ENCODE assay signal across 9 mouse cellular contexts in the genomic region with DNA sequence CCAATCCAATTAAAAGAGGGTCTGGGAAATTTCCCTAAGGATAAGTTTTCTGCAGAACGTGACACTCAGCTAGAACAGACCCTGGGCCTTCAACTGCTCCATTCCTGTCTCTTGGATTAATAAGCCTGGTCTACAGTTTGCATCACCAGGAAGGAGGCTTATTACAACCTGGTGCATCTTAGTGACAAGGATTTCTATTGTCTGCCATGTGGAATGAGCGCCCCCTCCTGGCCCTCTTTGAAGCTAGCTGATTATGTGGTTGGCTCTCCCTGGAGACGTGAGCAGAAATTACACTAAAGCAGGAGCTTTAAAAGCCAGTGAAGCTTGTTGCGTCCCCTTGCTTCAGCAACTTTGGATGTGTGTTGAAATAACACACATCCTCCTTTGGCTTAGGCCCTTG. TPM values are rescaled to one million over a fixed set of nuclear protein-coding genes. Genes with fewer than 3 reads are reported as not detected.
DNase-seq lines count a peak whose midpoint lies in the region; ATAC-seq and TF ChIP-seq lines count a peak whose summit lies in the region.
"Had no signal": no experiment of that assay in that cellular context is flagged by ENCODE, and none has a peak within 500 bp of the region (broad histone marks: within the 10 kb centered on the region; RNA-seq: fewer than 3 reads in every experiment).

No protein-coding gene starts in this region.

- no peak overlapping the region for H3K4me2 ChIP-seq in forebrain, embryonic 13.5 days
- no peak overlapping the region for H3K4me2 ChIP-seq in hindbrain, postnatal 0 days (ENCODE audit: low read depth, low read length)
- no peak overlapping the region for H3K4me2 ChIP-seq in neural tube, embryonic 14.5 days (ENCODE audit: low read depth, low read length)
- H3K4me2 ChIP-seq: neural tube, embryonic 12.5 days had no signal

- no peak for TF ChIP-seq POLR2A in heart, adult 2 months (IDR thresholded peaks at IDR 0.05; ENCODE audit: insufficient read depth, low read depth, low read length)
- no peak for TF ChIP-seq POLR2A in bone marrow, adult 2 months (IDR thresholded peaks at IDR 0.05; ENCODE audit: borderline replicate concordance, control insufficient read depth, low read depth, low read length)

- 0 out of 2 replicates have a peak, but pooled peaks have one; percentile 27 for ATAC-seq in forebrain, embryonic 13.5 days
- peak; percentile 77 for ATAC-seq in hindbrain, postnatal 0 days
- ATAC-seq in neural tube, embryonic 14.5 days (ENCODE audit: low read depth): peak; percentile 56; the same call in 1 of the 2 replicates

- no peaks in the 10 kb centered on the region for H3K27me3 ChIP-seq in heart, adult 2 months (ENCODE audit: control insufficient read depth, insufficient read depth, low read length)
- peaks cover 4% of the 10 kb centered on the region; the same call in 1 of the 2 replicates for H3K27me3 ChIP-seq in forebrain, embryonic 13.5 days
- no peaks in the 10 kb centered on the region for H3K27me3 ChIP-seq in hindbrain, postnatal 0 days (ENCODE audit: insufficient read depth, low read length)
- H3K27me3 ChIP-seq in limb, embryonic 10.5 days (ENCODE audit: low read depth, poor library complexity, severe bottlenecking): no peaks in the 10 kb centered on the region
- no peaks in the 10 kb centered on the region for H3K27me3 ChIP-seq in neural tube, embryonic 14.5 days (ENCODE audit: control insufficient read depth, insufficient read depth, low read length)

- TF ChIP-seq EP300 in heart, adult 2 months (IDR thresholded peaks at IDR 0.05; ENCODE audit: insufficient read depth, low read depth, low read length): 0 out of 2 replicates have a peak, but pooled peaks have one; percentile 52

- TF ChIP-seq CTCF in heart, adult 2 months (IDR thresholded peaks at IDR 0.05): peak; percentile 83
- TF ChIP-seq CTCF in bone marrow, adult 2 months (IDR thresholded peaks at IDR 0.05; ENCODE audit: control insufficient read depth, insufficient read depth, low read length): peak; percentile 60
- TF ChIP-seq CTCF in hindbrain, postnatal 0 days (IDR thresholded peaks at IDR 0.05; ENCODE audit: low read depth): peak; percentile 95

- peak; percentile 36 to 67 for DNase-seq in heart, adult 2 months
- DNase-seq in heart, postnatal 25 days (ENCODE audit: low spot score): no peak
- peak; percentile 92 for DNase-seq in hindbrain, postnatal 0 days (ENCODE audit: low spot score)
- peak; percentile 88 for DNase-seq in limb, embryonic 10.5 days (ENCODE audit: low spot score)
- DNase-seq in thymus, postnatal 0 days (ENCODE audit: low spot score): peak; percentile 84

- 9% methylated on average over 4 of the region's 4 CpGs for WGBS in heart, adult 2 months
- WGBS in bone marrow, adult 2 months: 7% methylated on average over 4 of the region's 4 CpGs
- 5% methylated on average over 4 of the region's 4 CpGs for WGBS in forebrain, embryonic 13.5 days
- WGBS in hindbrain, postnatal 0 days: 5% methylated on average over 4 of the region's 4 CpGs
- 11% methylated on average over 4 of the region's 4 CpGs for WGBS in limb, embryonic 10.5 days
- WGBS in neural tube, embryonic 14.5 days: 5% methylated on average over 4 of the region's 4 CpGs

- H3K36me3 ChIP-seq in heart, adult 2 months (ENCODE audit: control insufficient read depth, insufficient read depth, low read length): no peaks in the 10 kb centered on the region
- H3K36me3 ChIP-seq in forebrain, embryonic 13.5 days (ENCODE audit: poor library complexity, severe bottlenecking): no peaks in the 10 kb centered on the region
- H3K36me3 ChIP-seq in hindbrain, postnatal 0 days (ENCODE audit: insufficient read depth, low read length): no peaks in the 10 kb centered on the region
- H3K36me3 ChIP-seq in limb, embryonic 10.5 days: no peaks in the 10 kb centered on the region
- no peaks in the 10 kb centered on the region for H3K36me3 ChIP-seq in neural tube, embryonic 14.5 days (ENCODE audit: control insufficient read depth, insufficient read depth, low read length)
- H3K36me3 ChIP-seq: neural tube, embryonic 12.5 days had no signal

- intact Hi-C loops in heart, adult 2 months (cut with DNase I): loop anchor here (1.0 to 10.0 kb wide), 3 partner anchors 90 to 456 kb away; a partner anchor contains a TSS
- intact Hi-C loops in heart, postnatal 25 days (cut with DNase I): loop anchor here (1.0 to 10.0 kb wide), 3 partner anchors 90 to 459 kb away; a partner anchor contains a TSS

- H3K4me3 ChIP-seq in heart, adult 2 months: no peak overlapping the region
- no peak overlapping the region for H3K4me3 ChIP-seq in bone marrow, adult 2 months (replicated peaks; ENCODE audit: control insufficient read depth, low read depth, low read length)
- no peak overlapping the region for H3K4me3 ChIP-seq in forebrain, embryonic 13.5 days
- no peak overlapping the region for H3K4me3 ChIP-seq in hindbrain, postnatal 0 days (ENCODE audit: low read length)
- H3K4me3 ChIP-seq in limb, embryonic 10.5 days: no peak overlapping the region
- H3K4me3 ChIP-seq in neural tube, embryonic 14.5 days (ENCODE audit: low read depth, low read length): no peak overlapping the region
- H3K4me3 ChIP-seq: neural tube, embryonic 12.5 days had no signal

- no peaks in the 10 kb centered on the region for H3K79me2 ChIP-seq in heart, adult 2 months (replicated peaks; ENCODE audit: control insufficient read depth, insufficient read depth, low read length)

- H3K9me3 ChIP-seq in forebrain, embryonic 13.5 days (replicated peaks): no peaks in the 10 kb centered on the region
- H3K9me3 ChIP-seq in hindbrain, postnatal 0 days (ENCODE audit: low read length): no peaks in the 10 kb centered on the region
- no peaks in the 10 kb centered on the region for H3K9me3 ChIP-seq in limb, embryonic 10.5 days (replicated peaks)
- no peaks in the 10 kb centered on the region for H3K9me3 ChIP-seq in neural tube, embryonic 14.5 days (ENCODE audit: control insufficient read depth, low read length)
- H3K9me3 ChIP-seq: neural tube, embryonic 12.5 days had no signal

- no peak overlapping the region for H3K27ac ChIP-seq in heart, adult 2 months
- no peak overlapping the region for H3K27ac ChIP-seq in bone marrow, adult 2 months (ENCODE audit: control insufficient read depth, insufficient read depth, low read depth, low read length, poor library complexity)
- no peak overlapping the region for H3K27ac ChIP-seq in forebrain, embryonic 13.5 days
- no peak overlapping the region for H3K27ac ChIP-seq in hindbrain, postnatal 0 days
- H3K27ac ChIP-seq in limb, embryonic 10.5 days: no peak overlapping the region
- H3K27ac ChIP-seq in neural tube, embryonic 14.5 days (ENCODE audit: low read depth, low read length): no peak overlapping the region
- H3K27ac ChIP-seq: neural tube, embryonic 12.5 days had no signal

- no peak overlapping the region for H3K9ac ChIP-seq in heart, adult 2 months (ENCODE audit: low read depth, low read length)
- no peak overlapping the region for H3K9ac ChIP-seq in forebrain, embryonic 13.5 days
- H3K9ac ChIP-seq in hindbrain, postnatal 0 days (replicated peaks; ENCODE audit: low read length): no peak overlapping the region
- no peak overlapping the region for H3K9ac ChIP-seq in neural tube, embryonic 14.5 days (replicated peaks; ENCODE audit: low read depth, low read length)
- H3K9ac ChIP-seq: neural tube, embryonic 12.5 days had no signal

- H3K4me1 ChIP-seq in heart, adult 2 months (ENCODE audit: control insufficient read depth, insufficient read depth, low read length): no peaks in the 10 kb centered on the region
- H3K4me1 ChIP-seq in bone marrow, adult 2 months (ENCODE audit: control insufficient read depth, insufficient read depth, low read length): no peaks in the 10 kb centered on the region
- H3K4me1 ChIP-seq in forebrain, embryonic 13.5 days: no peaks in the 10 kb centered on the region
- no peaks in the 10 kb centered on the region for H3K4me1 ChIP-seq in hindbrain, postnatal 0 days (ENCODE audit: insufficient read depth, low read length)
- H3K4me1 ChIP-seq in limb, embryonic 10.5 days: no peaks in the 10 kb centered on the region
- no peaks in the 10 kb centered on the region for H3K4me1 ChIP-seq in neural tube, embryonic 14.5 days (ENCODE audit: control insufficient read depth, insufficient read depth, low read length)
- H3K4me1 ChIP-seq: neural tube, embryonic 12.5 days had no signal

RNA-seq across cellular contexts. Expression of a gene that starts 4.3 kb away (rescaled TPM):
- total RNA-seq in heart, adult 2 months (2021): 1 to 10 TPM in 1 of 2 experiments, under 1 TPM in 1; 0.86 to 1.1 TPM
- polyA plus RNA-seq in heart, adult 2 months (2012; rRNA removed): 1.6 and 4.2 TPM in 2 replicates
- total RNA-seq in heart, postnatal 25 days (2021): 1 to 10 TPM; 1.0 to 1.5 TPM
- polyA plus RNA-seq in bone marrow, adult 2 months (2011; ENCODE audit: insufficient read depth, insufficient read length, low replicate concordance, missing spikeins): not detected in 2 replicates
- not detected in 2 replicates for polyA plus RNA-seq in forebrain, embryonic 13.5 days (2015; fragmentation: Nextera tagmentation; extraction: Ambion mirVana)
- not detected in 2 replicates for total RNA-seq in hindbrain, postnatal 0 days (2014; rRNA removed)
- not detected in 2 replicates for polyA plus RNA-seq in hindbrain, postnatal 0 days (2015; fragmentation: Nextera tagmentation; extraction: Ambion mirVana)
- polyA plus RNA-seq in limb, embryonic 10.5 days (2016; fragmentation: Nextera tagmentation; extraction: Ambion mirVana): not detected in 2 replicates
- not detected in 2 replicates for polyA plus RNA-seq in neural tube, embryonic 14.5 days (2014; fragmentation: Nextera tagmentation; extraction: Ambion mirVana)
- 1.1 and 1.2 TPM in 2 replicates for polyA plus RNA-seq in thymus, postnatal 0 days (2015; fragmentation: Nextera tagmentation; extraction: Ambion mirVana)
- polyA plus RNA-seq: neural tube, embryonic 12.5 days had no signal

RNA-seq across cellular contexts. Expression of a gene that starts 17.4 kb away (rescaled TPM):
- under 1 TPM; 0.27 to 0.57 TPM for total RNA-seq in heart, adult 2 months (2021)
- polyA plus RNA-seq in heart, adult 2 months (2012; rRNA removed): 0.23 TPM in 1 of 2 replicates, not detected in the other
- total RNA-seq in heart, postnatal 25 days (2021): not detected
- polyA plus RNA-seq in bone marrow, adult 2 months (2011; ENCODE audit: insufficient read depth, insufficient read length, low replicate concordance, missing spikeins): 1.6 TPM in 1 of 2 replicates, not detected in the other
- polyA plus RNA-seq in forebrain, embryonic 13.5 days (2015; fragmentation: Nextera tagmentation; extraction: Ambion mirVana): not detected in 2 replicates
- 0.05 and 0.11 TPM in 2 replicates for total RNA-seq in hindbrain, postnatal 0 days (2014; rRNA removed)
- 0.09 TPM in 1 of 2 replicates, not detected in the other for polyA plus RNA-seq in hindbrain, postnatal 0 days (2015; fragmentation: Nextera tagmentation; extraction: Ambion mirVana)
- polyA plus RNA-seq in limb, embryonic 10.5 days (2016; fragmentation: Nextera tagmentation; extraction: Ambion mirVana): not detected in 2 replicates
- 0.08 TPM in 1 of 2 replicates, not detected in the other for polyA plus RNA-seq in neural tube, embryonic 14.5 days (2014; fragmentation: Nextera tagmentation; extraction: Ambion mirVana)
- polyA plus RNA-seq in thymus, postnatal 0 days (2015; fragmentation: Nextera tagmentation; extraction: Ambion mirVana): 0.53 and 0.88 TPM in 2 replicates
- polyA plus RNA-seq: neural tube, embryonic 12.5 days had no signal

RNA-seq across cellular contexts. Expression of a gene that starts 37.7 kb away (rescaled TPM):
- not detected for total RNA-seq in heart, adult 2 months (2021)
- not detected in 2 replicates for polyA plus RNA-seq in heart, adult 2 months (2012; rRNA removed)
- not detected for total RNA-seq in heart, postnatal 25 days (2021)
- not detected in 2 replicates for polyA plus RNA-seq in bone marrow, adult 2 months (2011; ENCODE audit: insufficient read depth, insufficient read length, low replicate concordance, missing spikeins)
- 0.19 TPM in 1 of 2 replicates, not detected in the other for polyA plus RNA-seq in forebrain, embryonic 13.5 days (2015; fragmentation: Nextera tagmentation; extraction: Ambion mirVana)
- total RNA-seq in hindbrain, postnatal 0 days (2014; rRNA removed): not detected in 2 replicates
- not detected in 2 replicates for polyA plus RNA-seq in hindbrain, postnatal 0 days (2015; fragmentation: Nextera tagmentation; extraction: Ambion mirVana)
- polyA plus RNA-seq in limb, embryonic 10.5 days (2016; fragmentation: Nextera tagmentation; extraction: Ambion mirVana): 6.3 and 10.7 TPM in 2 replicates
- not detected in 2 replicates for polyA plus RNA-seq in neural tube, embryonic 14.5 days (2014; fragmentation: Nextera tagmentation; extraction: Ambion mirVana)
- polyA plus RNA-seq in thymus, postnatal 0 days (2015; fragmentation: Nextera tagmentation; extraction: Ambion mirVana): not detected in 2 replicates

Comparison
In these comparisons a context has a peak if more than half of its experiments do, and no peak if none do; other contexts are left out.
1. ATAC-seq: peak in every context shown above with its lines; median percentile 77 in hindbrain, postnatal 0 days; 56 in neural tube, embryonic 14.5 days; 27 in forebrain, embryonic 13.5 days.